Mouse (Mus musculus) embryonic facial prominence, embryonic 10.5 days (tissue): ENCODE data around the gene Parva. TPM values are rescaled to one million over a fixed set of nuclear protein-coding genes. Genes with fewer than 3 reads are reported as not detected.

Experiments used
- polyA plus RNA-seq: library from polyadenylated mRNA; unstranded; fragments of >200 nt; fragmentation: Nextera tagmentation; extraction: Ambion mirVana; gene quantifications from 2 replicates; pipeline ENCODE4 v1.2.1, GENCODE M21; 2016

The Parva gene
- polyA plus RNA-seq, 1 experiment from 2014 or later: 70.3 TPM

Other genes with a start within 250 kb of the Parva start
- 1.2 and 1.4 TPM in 2 replicates for gene Mical2, start 201.6 kb upstream of the Parva start, polyA plus RNA-seq